Mouse (Mus musculus): ENCODE results near the gene Fscn2. TPM values are rescaled to one million over a fixed set of nuclear protein-coding genes. Genes with fewer than 3 reads are reported as not detected.

The Fscn2 gene
- polyA plus RNA-seq, 1 experiment from 2014 or later = 0.20 TPM

GRCm38 (mm10) chr11:120316690-120317254 lies 44.6 kb upstream of the Fscn2 start:
- H3K36me3 ChIP-seq (replicated peaks; ENCODE audit: control insufficient read depth, insufficient read depth, low read depth, low read length) = no peaks in the 10 kb centered on the region
- peak overlapping the region; percentile 89 for H3K9ac ChIP-seq (replicated peaks; ENCODE audit: low read length)
- no peaks in the 10 kb centered on the region for H3K27me3 ChIP-seq (ENCODE audit: control insufficient read depth, insufficient read depth, low read length)
- peak overlapping the region; percentile 95 for H3K27ac ChIP-seq (replicated peaks; ENCODE audit: low read depth, low read length)
- DNase-seq (ENCODE audit: low spot score) = no peak
- WGBS = 20% methylated on average over 13 of the region's 13 CpGs
- H3K4me2 ChIP-seq (ENCODE audit: low read depth, low read length) = peak overlapping the region; percentile 78
- peak overlapping the region; percentile 47 for H3K4me3 ChIP-seq (ENCODE audit: low read depth, low read length)
- H3K4me1 ChIP-seq (ENCODE audit: control insufficient read depth, insufficient read depth, low read length) = peaks cover 6% of the 10 kb centered on the region
- peak; percentile 21; the same call in 1 of the 2 replicates for ATAC-seq (replicated peaks; ENCODE audit: insufficient number of reproducible peaks, low FRiP score, low TSS enrichment, low read depth)
- H3K9me3 ChIP-seq (replicated peaks; ENCODE audit: control insufficient read depth, low read length) = no peaks in the 10 kb centered on the region

DNA sequence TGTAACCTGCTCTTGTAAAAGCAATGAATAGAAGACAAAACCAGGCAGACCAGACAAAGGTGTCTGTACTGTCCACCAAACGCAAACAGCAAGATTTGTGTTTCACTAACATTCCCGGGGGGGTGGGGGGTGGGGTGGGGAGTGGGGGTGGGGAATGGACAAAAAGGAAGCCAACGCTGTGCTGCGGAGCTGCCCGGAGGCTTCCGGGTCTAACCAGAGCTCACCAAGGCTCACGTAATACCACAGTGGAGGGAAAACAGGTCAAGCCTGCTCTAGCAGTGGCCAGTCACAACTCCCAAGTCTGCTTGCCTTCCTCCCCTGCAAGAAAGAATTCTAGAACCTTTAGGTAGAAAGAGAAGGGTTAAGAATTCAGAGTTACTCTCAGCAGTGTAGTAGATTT lies 43.9 kb upstream of the Fscn2 start:
- Histone ChIP-seq H3K9ac (replicated peaks; ENCODE audit: low read length) (no peak overlapping the region; the same call in 1 of the 2 replicates), H3K4me3 (ENCODE audit: low read depth, low read length) (no peak overlapping the region), H3K27me3 (ENCODE audit: control insufficient read depth, insufficient read depth, low read length) (no peaks in the 10 kb centered on the region), H3K27ac (replicated peaks; ENCODE audit: low read depth, low read length) (no peak overlapping the region), H3K4me1 (ENCODE audit: control insufficient read depth, insufficient read depth, low read length) (peaks cover 6% of the 10 kb centered on the region), H3K4me2 (ENCODE audit: low read depth, low read length) (no peak overlapping the region), H3K36me3 (replicated peaks; ENCODE audit: control insufficient read depth, insufficient read depth, low read depth, low read length) (no peaks in the 10 kb centered on the region), H3K9me3 (replicated peaks; ENCODE audit: control insufficient read depth, low read length) (no peaks in the 10 kb centered on the region)
- no peak for DNase-seq (ENCODE audit: low spot score)
- 70% methylated on average over 7 of the region's 7 CpGs for WGBS
- ATAC-seq (replicated peaks; ENCODE audit: insufficient number of reproducible peaks, low FRiP score, low TSS enrichment, low read depth) = no peak

DNA sequence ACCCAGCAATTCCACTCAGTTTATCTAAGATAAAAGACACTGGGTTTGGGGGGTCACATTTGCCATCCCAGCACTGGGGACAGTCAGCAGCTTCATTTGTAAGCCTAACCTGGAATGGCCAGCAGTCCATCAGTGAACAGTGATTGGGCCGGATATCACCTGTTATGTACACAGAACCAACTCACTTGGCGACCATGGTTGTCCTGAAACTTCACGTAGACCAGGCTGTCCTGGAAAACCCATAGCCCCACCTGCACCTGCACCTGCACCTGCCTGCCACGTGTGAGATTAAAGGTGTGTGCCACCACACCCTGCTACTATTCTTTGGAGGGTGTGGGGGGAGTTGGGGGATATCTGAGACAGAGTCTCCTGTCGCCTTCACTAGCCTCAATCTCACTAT lies 42.0 kb upstream of the Fscn2 start:
- WGBS = 88% methylated on average over 5 of the region's 5 CpGs
- ATAC-seq (replicated peaks; ENCODE audit: insufficient number of reproducible peaks, low FRiP score, low TSS enrichment, low read depth) (no peak), DNase-seq (ENCODE audit: low spot score) (no peak)
- Histone ChIP-seq H3K4me2 (ENCODE audit: low read depth, low read length) (no peak overlapping the region), H3K4me3 (ENCODE audit: low read depth, low read length) (no peak overlapping the region), H3K4me1 (ENCODE audit: control insufficient read depth, insufficient read depth, low read length) (peaks cover 6% of the 10 kb centered on the region), H3K9ac (replicated peaks; ENCODE audit: low read length) (no peak overlapping the region), H3K9me3 (replicated peaks; ENCODE audit: control insufficient read depth, low read length) (no peaks in the 10 kb centered on the region), H3K36me3 (replicated peaks; ENCODE audit: control insufficient read depth, insufficient read depth, low read depth, low read length) (no peaks in the 10 kb centered on the region), H3K27ac (replicated peaks; ENCODE audit: low read depth, low read length) (no peak overlapping the region), H3K27me3 (ENCODE audit: control insufficient read depth, insufficient read depth, low read length) (no peaks in the 10 kb centered on the region)

GRCm38 (mm10) chr11:120320156-120320555 lies 41.2 kb upstream of the Fscn2 start:
- Histone ChIP-seq H3K36me3 (replicated peaks; ENCODE audit: control insufficient read depth, insufficient read depth, low read depth, low read length) (no peaks in the 10 kb centered on the region), H3K9me3 (replicated peaks; ENCODE audit: control insufficient read depth, low read length) (no peaks in the 10 kb centered on the region), H3K9ac (replicated peaks; ENCODE audit: low read length) (no peak overlapping the region), H3K4me3 (ENCODE audit: low read depth, low read length) (no peak overlapping the region), H3K27me3 (ENCODE audit: control insufficient read depth, insufficient read depth, low read length) (no peaks in the 10 kb centered on the region), H3K4me1 (ENCODE audit: control insufficient read depth, insufficient read depth, low read length) (peaks cover 6% of the 10 kb centered on the region), H3K4me2 (ENCODE audit: low read depth, low read length) (no peak overlapping the region), H3K27ac (replicated peaks; ENCODE audit: low read depth, low read length) (no peak overlapping the region)
- no peak for ATAC-seq (replicated peaks; ENCODE audit: insufficient number of reproducible peaks, low FRiP score, low TSS enrichment, low read depth)
- WGBS = 93% methylated on average over 10 of the region's 10 CpGs
- no peak for DNase-seq (ENCODE audit: low spot score)

DNA sequence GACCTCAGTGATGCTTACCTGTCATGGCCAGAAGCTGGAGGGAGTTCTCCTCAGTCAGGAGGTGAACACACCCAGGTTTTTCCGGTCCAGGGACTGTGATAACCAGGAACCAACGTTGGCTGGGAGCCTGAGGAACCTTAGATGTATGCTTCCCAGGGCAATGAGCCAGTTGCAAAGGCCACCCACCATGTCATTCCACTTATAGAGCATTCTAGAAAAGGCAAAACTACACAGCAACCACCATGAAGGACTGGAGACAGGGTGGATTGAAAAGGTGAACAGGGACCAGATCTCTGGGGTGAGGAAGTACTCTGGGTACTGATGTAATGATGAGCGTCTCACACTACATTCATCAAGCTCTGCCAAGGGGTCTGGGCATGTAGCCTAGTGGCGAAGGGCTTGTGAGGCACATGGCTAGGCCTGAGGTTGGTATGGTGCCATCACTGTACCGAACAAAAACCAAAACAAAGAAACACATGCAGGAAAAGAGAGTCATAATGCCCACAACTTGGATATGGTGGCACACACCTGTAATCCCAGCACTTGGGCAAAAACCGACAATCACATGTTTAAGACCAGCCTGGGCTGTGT lies 25.8 kb upstream of the Fscn2 start:
- no peak for DNase-seq (ENCODE audit: low spot score)
- ATAC-seq (replicated peaks; ENCODE audit: insufficient number of reproducible peaks, low FRiP score, low TSS enrichment, low read depth) = no peak

GRCm38 (mm10) chr11:120337447-120337846 lies 23.9 kb upstream of the Fscn2 start:
- Histone ChIP-seq H3K4me3 (ENCODE audit: low read depth, low read length) (no peak overlapping the region), H3K9me3 (replicated peaks; ENCODE audit: control insufficient read depth, low read length) (no peaks in the 10 kb centered on the region), H3K27me3 (ENCODE audit: control insufficient read depth, insufficient read depth, low read length) (no peaks in the 10 kb centered on the region), H3K36me3 (replicated peaks; ENCODE audit: control insufficient read depth, insufficient read depth, low read depth, low read length) (no peaks in the 10 kb centered on the region), H3K27ac (replicated peaks; ENCODE audit: low read depth, low read length) (no peak overlapping the region), H3K9ac (replicated peaks; ENCODE audit: low read length) (no peak overlapping the region), H3K4me1 (ENCODE audit: control insufficient read depth, insufficient read depth, low read length) (no peaks in the 10 kb centered on the region), H3K4me2 (ENCODE audit: low read depth, low read length) (no peak overlapping the region)
- WGBS = 50% methylated on average over 2 of the region's 2 CpGs
- DNase-seq (ENCODE audit: low spot score) (no peak), ATAC-seq (replicated peaks; ENCODE audit: insufficient number of reproducible peaks, low FRiP score, low TSS enrichment, low read depth) (no peak)

More for the DNA sequence above, 25.8 kb upstream of the Fscn2 start:
- Histone ChIP-seq H3K9ac (replicated peaks; ENCODE audit: low read length) (no peak overlapping the region), H3K27me3 (ENCODE audit: control insufficient read depth, insufficient read depth, low read length) (no peaks in the 10 kb centered on the region), H3K27ac (replicated peaks; ENCODE audit: low read depth, low read length) (no peak overlapping the region), H3K9me3 (replicated peaks; ENCODE audit: control insufficient read depth, low read length) (no peaks in the 10 kb centered on the region), H3K4me1 (ENCODE audit: control insufficient read depth, insufficient read depth, low read length) (no peaks in the 10 kb centered on the region), H3K4me2 (ENCODE audit: low read depth, low read length) (no peak overlapping the region), H3K4me3 (ENCODE audit: low read depth, low read length) (no peak overlapping the region), H3K36me3 (replicated peaks; ENCODE audit: control insufficient read depth, insufficient read depth, low read depth, low read length) (no peaks in the 10 kb centered on the region)
- 88% methylated on average over 6 of the region's 6 CpGs for WGBS

DNA sequence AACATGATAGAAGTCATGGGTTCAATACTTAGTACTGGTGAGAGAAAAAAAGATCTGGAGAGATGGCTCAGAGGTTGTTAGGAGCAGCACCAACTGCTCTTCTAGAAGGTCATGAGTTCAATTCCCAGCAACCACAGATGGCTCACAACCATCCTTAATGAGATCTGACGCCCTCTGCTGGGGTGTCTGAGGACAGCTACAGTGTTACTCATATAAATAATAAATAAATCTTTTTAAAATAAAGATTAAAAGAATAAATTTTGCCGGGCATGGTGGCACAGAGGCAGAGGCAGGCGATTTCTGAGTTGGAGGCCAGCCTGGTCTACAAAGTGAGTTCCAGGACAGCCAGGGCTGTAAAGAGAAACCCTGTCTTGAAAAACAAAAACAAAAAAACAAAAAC lies 22.5 kb upstream of the Fscn2 start:
- DNase-seq (ENCODE audit: low spot score) = no peak
- ATAC-seq (replicated peaks; ENCODE audit: insufficient number of reproducible peaks, low FRiP score, low TSS enrichment, low read depth) = no peak
- Histone ChIP-seq H3K36me3 (replicated peaks; ENCODE audit: control insufficient read depth, insufficient read depth, low read depth, low read length) (no peaks in the 10 kb centered on the region), H3K4me1 (ENCODE audit: control insufficient read depth, insufficient read depth, low read length) (no peaks in the 10 kb centered on the region), H3K27me3 (ENCODE audit: control insufficient read depth, insufficient read depth, low read length) (no peaks in the 10 kb centered on the region), H3K4me3 (ENCODE audit: low read depth, low read length) (no peak overlapping the region), H3K27ac (replicated peaks; ENCODE audit: low read depth, low read length) (no peak overlapping the region), H3K4me2 (ENCODE audit: low read depth, low read length) (no peak overlapping the region), H3K9me3 (replicated peaks; ENCODE audit: control insufficient read depth, low read length) (no peaks in the 10 kb centered on the region), H3K9ac (replicated peaks; ENCODE audit: low read length) (no peak overlapping the region)
- WGBS = 72% methylated on average over 3 of the region's 3 CpGs

DNA sequence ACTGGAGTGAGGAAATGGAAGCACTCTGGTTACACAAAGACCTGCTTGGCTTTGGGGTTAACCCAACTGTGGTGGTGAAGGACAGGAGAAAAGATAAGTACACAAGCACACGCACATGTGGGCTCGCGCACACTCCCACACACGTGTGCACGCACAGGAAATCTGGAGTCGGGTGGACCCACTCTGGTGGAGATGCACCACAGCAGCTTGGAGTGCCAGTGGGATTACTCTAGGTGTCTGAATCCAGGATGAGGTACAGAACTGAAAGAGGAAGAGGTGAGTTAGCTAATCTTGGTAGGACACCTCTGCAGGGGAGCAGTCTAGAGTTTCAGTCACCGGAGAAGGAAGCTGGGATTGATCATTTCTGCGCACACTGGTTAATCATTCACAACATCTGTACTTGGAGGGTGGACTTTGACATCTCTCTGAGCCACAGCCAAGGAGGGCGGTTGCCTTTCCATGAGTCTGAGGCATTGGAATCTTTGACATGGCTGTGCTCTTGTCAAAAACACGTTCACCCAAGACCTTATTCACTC lies 21.3 kb upstream of the Fscn2 start:
- WGBS = 85% methylated on average over 10 of the region's 10 CpGs

More for the DNA sequence above, 21.3 kb upstream of the Fscn2 start:
- Histone ChIP-seq H3K4me1 (ENCODE audit: control insufficient read depth, insufficient read depth, low read length) (no peaks in the 10 kb centered on the region), H3K4me3 (ENCODE audit: low read depth, low read length) (no peak overlapping the region), H3K9me3 (replicated peaks; ENCODE audit: control insufficient read depth, low read length) (no peaks in the 10 kb centered on the region), H3K27ac (replicated peaks; ENCODE audit: low read depth, low read length) (no peak overlapping the region), H3K9ac (replicated peaks; ENCODE audit: low read length) (no peak overlapping the region), H3K4me2 (ENCODE audit: low read depth, low read length) (no peak overlapping the region), H3K36me3 (replicated peaks; ENCODE audit: control insufficient read depth, insufficient read depth, low read depth, low read length) (no peaks in the 10 kb centered on the region), H3K27me3 (ENCODE audit: control insufficient read depth, insufficient read depth, low read length) (no peaks in the 10 kb centered on the region)
- no peak for DNase-seq (ENCODE audit: low spot score)
- ATAC-seq (replicated peaks; ENCODE audit: insufficient number of reproducible peaks, low FRiP score, low TSS enrichment, low read depth) = no peak
